Mouse (Mus musculus) olfactory bulb, adult 2 months (tissue): ENCODE measurements around the gene Grk5.

Experiments
- CTCF ChIP-seq: fragments of 200-500 bp; IDR thresholded peaks from 2 replicates; pipeline ENCODE4 v1.5.1; 2012; ENCODE audit warnings: low read depth, mild to moderate bottlenecking, low read length, moderate library complexity; ENCODE audit not compliant: insufficient read depth
- POLR2A ChIP-seq: fragments of 200-500 bp; IDR thresholded peaks from 2 replicates; pipeline ENCODE4 v1.6.1; 2012; ENCODE audit warnings: mild to moderate bottlenecking, low read depth, low read length, moderate library complexity; ENCODE audit not compliant: insufficient read depth

DNA sequence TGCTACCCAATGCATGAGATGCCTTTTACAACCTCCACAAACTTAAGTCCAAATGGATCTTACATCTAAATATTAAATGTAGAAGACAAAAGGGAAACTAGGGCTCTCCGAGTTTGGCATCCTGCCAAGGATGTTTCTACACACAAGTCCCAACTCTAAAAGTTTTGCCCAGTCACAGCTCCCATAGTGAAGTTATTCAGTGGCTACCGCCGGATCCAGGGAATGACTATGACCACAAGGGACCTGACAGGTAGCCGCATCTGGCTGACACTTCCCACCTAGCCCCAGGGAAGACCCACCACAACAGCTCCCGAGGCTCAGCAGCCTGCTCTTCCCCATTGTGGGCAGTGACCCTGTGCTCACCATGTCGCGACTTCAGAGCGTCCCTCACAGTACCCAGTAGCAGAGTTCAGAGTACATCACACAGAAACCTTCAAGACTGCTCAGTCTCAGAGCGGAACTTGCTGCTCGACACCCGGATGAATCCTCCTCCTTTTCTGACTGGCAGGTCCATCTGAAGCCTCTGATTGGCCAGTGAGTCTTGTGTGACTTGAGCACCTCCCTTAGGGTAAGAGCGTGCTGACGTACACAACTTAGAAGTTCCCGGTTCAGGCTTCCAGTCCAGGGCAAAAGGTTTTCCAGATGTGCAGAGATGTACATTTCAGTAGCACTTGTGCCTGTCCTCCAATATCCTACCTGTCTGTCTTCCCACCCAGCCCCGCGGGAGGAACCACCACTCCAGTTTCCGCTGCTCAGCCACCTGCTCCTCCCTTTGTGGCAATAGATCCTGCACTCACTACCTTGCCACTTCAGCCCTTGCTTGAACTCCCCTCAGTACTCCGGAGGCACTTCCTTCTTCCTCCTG is 251.0 kb downstream of the Grk5 start, which contains the start of gene Zfp950:
- TF ChIP-seq CTCF (no peak), POLR2A (no peak; the same call in 1 of the 2 replicates)
